Mouse (Mus musculus) small intestine, adult 2 months (tissue): ENCODE results near the gene Ndrg2.

Experiments used
- CTCF ChIP-seq: fragments of 200-500 bp; IDR thresholded peaks from 2 replicates; pipeline ENCODE4 v1.5.1; 2012; ENCODE audit warnings: low read depth, mild to moderate bottlenecking, control low read depth, inconsistent platforms, low read length, moderate library complexity, mixed read lengths; ENCODE audit not compliant: insufficient replicate concordance, insufficient read length; ENCODE audit errors: extremely low read depth
- POLR2A ChIP-seq: fragments of 200-500 bp; IDR thresholded peaks from 2 replicates; pipeline ENCODE4 v1.6.1; 2012; ENCODE audit warnings: low read depth, mild to moderate bottlenecking, control low read depth, inconsistent platforms, low read length, moderate library complexity

GRCm38 (mm10) chr14:51918125-51918524 lies 4.2 kb upstream of the Ndrg2 start, which contains the start of gene Tppp2:
- TF ChIP-seq CTCF (no peak), POLR2A (no peak)
